In genomic region chr6:140624096-140625051, GRCm38 (mm10) we compare ENCODE assay signal across 8 mouse cellular contexts. TPM values are rescaled to one million over a fixed set of nuclear protein-coding genes. Genes with fewer than 3 reads are reported as not detected.
DNase-seq lines count a peak whose midpoint lies in the region; ATAC-seq and TF ChIP-seq lines count a peak whose summit lies in the region.

No protein-coding gene starts in this region.

- peak; percentile 36 to 53 for DNase-seq in B cell, adult 2 months
- peak; percentile 54 for DNase-seq in adipocyte (ENCODE audit: low spot score)
- peak; percentile 23 for DNase-seq in embryo, embryonic 11.5 days (ENCODE audit: low read depth, low spot score)
- peak; percentile 34 to 71 for DNase-seq in heart, adult 2 months
- DNase-seq in lung, postnatal 25 days (ENCODE audit: low spot score) = peak; percentile 10
- DNase-seq in retina, postnatal 7 days (ENCODE audit: low read depth, low spot score) = peak; percentile 5
- peak; percentile 18 for DNase-seq in urinary bladder, postnatal 10 days (ENCODE audit: low spot score)

- TF ChIP-seq EP300 in heart, adult 2 months (IDR thresholded peaks at IDR 0.05; ENCODE audit: insufficient read depth, low read depth, low read length) = no peak

- peak overlapping the region; percentile 95 for H3K4me3 ChIP-seq in heart, adult 2 months
- H3K4me3 ChIP-seq in kidney, embryonic 16.5 days (ENCODE audit: low read length) = peak overlapping the region; percentile 99

- peak overlapping the region; percentile 94 for H3K27ac ChIP-seq in heart, adult 2 months
- peak overlapping the region; percentile 96 for H3K27ac ChIP-seq in kidney, embryonic 16.5 days (ENCODE audit: low read length)

- H3K9me3 ChIP-seq in kidney, embryonic 16.5 days (ENCODE audit: low read length) = no peaks in the 10 kb centered on the region

- peak; percentile 46 for ATAC-seq in kidney, embryonic 16.5 days (ENCODE audit: low FRiP score, low TSS enrichment)

- H3K9ac ChIP-seq in heart, adult 2 months (ENCODE audit: low read depth, low read length) = peak overlapping the region; percentile 99
- peak overlapping the region; percentile 86 for H3K9ac ChIP-seq in kidney, embryonic 16.5 days (replicated peaks; ENCODE audit: low read length)

- WGBS in heart, adult 2 months = 1% methylated on average over 80 of the region's 80 CpGs
- WGBS in kidney, embryonic 16.5 days = under 1% methylated on average over 68 of the region's 80 CpGs

- TF ChIP-seq CTCF in heart, adult 2 months (IDR thresholded peaks at IDR 0.05) = no peak

- TF ChIP-seq POLR2A in heart, adult 2 months (IDR thresholded peaks at IDR 0.05; ENCODE audit: insufficient read depth, low read depth, low read length) = no peak

- H3K36me3 ChIP-seq in heart, adult 2 months (ENCODE audit: control insufficient read depth, insufficient read depth, low read length) = peaks cover 4% of the 10 kb centered on the region; the same call in 1 of the 2 replicates
- H3K36me3 ChIP-seq in kidney, embryonic 16.5 days (ENCODE audit: insufficient read depth, low read length) = no peaks in the 10 kb centered on the region

- H3K79me2 ChIP-seq in heart, adult 2 months (replicated peaks; ENCODE audit: control insufficient read depth, insufficient read depth, low read length) = peaks cover 6% of the 10 kb centered on the region

- intact Hi-C loops in heart, adult 2 months (cut with DNase I) = loop anchor here (5.0 kb wide), 2 partner anchors 88 to 107 kb away; no protein-coding TSS in a partner anchor

- peak overlapping the region; percentile 82 for H3K4me2 ChIP-seq in kidney, embryonic 16.5 days (replicated peaks; ENCODE audit: low read depth, low read length)

- H3K4me1 ChIP-seq in heart, adult 2 months (ENCODE audit: control insufficient read depth, insufficient read depth, low read length) = peaks cover 6% of the 10 kb centered on the region
- peaks cover 26% of the 10 kb centered on the region for H3K4me1 ChIP-seq in kidney, embryonic 16.5 days (ENCODE audit: insufficient read depth, low read length)

- no peaks in the 10 kb centered on the region for H3K27me3 ChIP-seq in heart, adult 2 months (ENCODE audit: control insufficient read depth, insufficient read depth, low read length)
- no peaks in the 10 kb centered on the region for H3K27me3 ChIP-seq in kidney, embryonic 16.5 days (ENCODE audit: insufficient read depth, low read length)

RNA-seq across cellular contexts. Expression of gene Aebp2, which starts 1.9 kb away (rescaled TPM):
- 10 to 100 TPM; 35.3 to 37.5 TPM for total RNA-seq in heart, adult 2 months (2021)
- polyA plus RNA-seq in heart, adult 2 months (2012; rRNA removed) = 15.0 and 22.5 TPM in 2 replicates
- polyA plus RNA-seq in kidney, embryonic 16.5 days (2015; fragmentation: Nextera tagmentation; extraction: Ambion mirVana) = 9.4 and 10.8 TPM in 2 replicates

Comparison
In these comparisons a context has a peak if more than half of its experiments do, and no peak if none do; other contexts are left out.
1. Peak in every context shown above with its lines: DNase-seq, ATAC-seq, H3K4me3 ChIP-seq and H3K27ac ChIP-seq.